Mouse (Mus musculus): ENCODE measurements at regions not wholly inside any gene's neighbourhood (a gene's known extent, or its start where the extent isn't known, plus 50 kb on each side); places are given as distances from the start of the nearest gene placed in this dataset.

- DNase-seq (ENCODE audit: low read depth, low spot score): no peak
Observed at GRCm38 (mm10) chr13:57365096-57365495, 469.3 kb upstream of the Trpc7 start.

GRCm38 (mm10) chr13:57364396-57364795 is 468.6 kb upstream of the Trpc7 start:
- no peak for DNase-seq (ENCODE audit: low read depth, low spot score)

DNA sequence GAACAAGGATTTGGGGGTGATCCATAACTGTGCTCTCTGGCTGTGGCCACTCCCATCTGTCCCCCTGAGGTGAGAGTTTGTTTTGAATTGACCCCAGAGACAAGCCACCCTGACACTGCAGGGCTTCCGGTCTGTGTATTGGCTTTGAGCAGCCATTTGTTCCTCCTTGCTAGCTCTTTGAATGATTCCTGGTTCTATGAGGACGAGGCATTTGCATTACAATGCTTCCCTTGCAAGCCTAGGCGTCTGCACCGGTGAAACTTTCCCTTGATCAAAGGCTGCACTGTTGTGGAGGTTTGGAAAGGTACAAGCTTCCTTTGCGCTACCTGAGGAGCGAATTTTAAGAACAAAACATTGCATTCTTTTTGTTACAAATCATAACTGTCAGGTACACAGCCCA is 466.8 kb upstream of the Trpc7 start:
- no peak for DNase-seq (ENCODE audit: low read depth, low spot score)

- DNase-seq (ENCODE audit: low read depth, low spot score): no peak
Observed at GRCm38 (mm10) chr13:57361286-57361685, 465.5 kb upstream of the Trpc7 start.

- no peak for DNase-seq (ENCODE audit: low read depth, low spot score)
Observed at GRCm38 (mm10) chr13:57354606-57355005, 458.8 kb upstream of the Trpc7 start.

DNA sequence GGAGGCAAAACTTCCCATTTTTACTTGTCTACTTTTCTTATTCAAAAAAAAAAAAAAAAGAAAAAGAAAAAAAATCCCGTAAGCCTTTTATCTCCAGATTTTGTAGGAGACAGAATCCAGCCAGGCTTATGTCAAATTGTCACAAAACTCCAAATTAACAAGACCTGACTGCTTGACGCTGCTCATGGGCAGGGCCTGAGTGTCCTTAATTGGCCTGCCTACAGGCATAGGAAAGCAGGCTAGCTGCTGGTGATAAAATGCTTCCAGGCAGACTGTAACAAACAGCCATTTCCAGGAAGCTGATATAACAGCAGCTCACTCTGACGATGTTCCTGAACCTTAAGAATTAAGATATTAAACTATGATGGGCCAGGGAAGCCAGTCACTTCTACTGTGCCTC is 458.2 kb upstream of the Trpc7 start:
- no peak for DNase-seq (ENCODE audit: low read depth, low spot score)

- DNase-seq (ENCODE audit: low read depth, low spot score): no peak
Observed at GRCm38 (mm10) chr13:57350828-57351227, 455.0 kb upstream of the Trpc7 start.

- no peak for DNase-seq (ENCODE audit: low read depth, low spot score)
Observed at GRCm38 (mm10) chr13:57338676-57339075, 442.9 kb upstream of the Trpc7 start.

DNA sequence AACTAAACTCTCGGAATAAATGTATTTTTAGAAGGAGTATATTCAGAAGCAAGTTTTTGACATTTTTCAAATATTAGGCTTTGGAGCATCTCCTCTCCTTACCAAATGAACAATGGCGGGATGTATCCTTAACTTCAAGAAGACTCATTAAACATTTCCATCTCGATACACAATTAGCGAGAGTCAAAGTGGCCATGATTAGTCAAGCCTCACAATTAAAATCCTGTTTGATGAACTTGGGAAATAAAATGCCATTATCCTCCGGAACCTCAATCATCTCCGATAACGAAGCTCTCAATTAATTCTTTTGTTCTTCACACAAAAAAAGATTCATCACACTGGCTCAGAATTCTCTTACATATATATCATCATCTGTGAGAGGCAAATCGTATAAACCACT is 440.8 kb upstream of the Trpc7 start:
- DNase-seq (ENCODE audit: low read depth, low spot score): no peak

DNA sequence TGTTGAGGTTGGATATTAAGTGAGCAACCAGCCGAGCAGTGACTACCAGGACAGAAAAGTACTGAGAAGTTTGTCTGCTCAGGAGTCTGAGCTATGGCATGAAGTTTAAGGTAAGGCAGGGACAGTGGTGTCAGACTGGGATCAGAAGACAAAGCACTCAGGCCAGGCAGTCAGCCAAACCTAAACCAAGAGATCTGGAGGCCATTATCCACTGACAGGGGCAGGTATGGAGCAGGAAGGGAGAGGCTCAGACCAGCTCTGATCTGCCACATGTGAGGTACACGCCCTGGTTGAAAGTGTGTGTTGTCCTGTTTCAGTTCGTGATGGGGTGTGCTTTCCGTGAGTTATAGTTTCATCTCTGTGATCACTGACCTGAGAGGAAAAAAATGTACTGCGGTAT is 437.2 kb upstream of the Trpc7 start:
- no peak for DNase-seq (ENCODE audit: low read depth, low spot score)

DNA sequence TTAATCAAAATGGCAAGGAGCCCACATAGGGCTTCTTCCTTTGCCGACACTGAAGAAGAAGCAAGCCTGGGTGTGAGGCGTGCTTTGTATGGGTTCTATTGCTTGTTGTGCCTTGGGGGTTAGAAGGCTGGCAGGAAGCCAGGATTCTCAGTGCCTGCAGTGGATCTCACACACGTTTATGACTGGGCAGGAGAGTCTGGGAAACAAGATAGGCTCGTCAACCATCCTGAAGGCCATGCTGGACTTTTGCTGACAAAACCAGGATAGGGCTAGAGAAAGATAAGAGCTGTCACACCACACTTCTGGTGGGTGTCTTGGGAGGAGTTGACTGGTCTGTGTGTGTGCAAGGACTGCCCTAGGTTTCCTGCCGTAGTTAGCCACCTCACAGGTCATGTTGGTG is 436.1 kb upstream of the Trpc7 start:
- DNase-seq (ENCODE audit: low read depth, low spot score): no peak

GRCm38 (mm10) chr13:57325306-57325925 is 429.6 kb upstream of the Trpc7 start:
- DNase-seq (ENCODE audit: low read depth, low spot score): no peak

DNA sequence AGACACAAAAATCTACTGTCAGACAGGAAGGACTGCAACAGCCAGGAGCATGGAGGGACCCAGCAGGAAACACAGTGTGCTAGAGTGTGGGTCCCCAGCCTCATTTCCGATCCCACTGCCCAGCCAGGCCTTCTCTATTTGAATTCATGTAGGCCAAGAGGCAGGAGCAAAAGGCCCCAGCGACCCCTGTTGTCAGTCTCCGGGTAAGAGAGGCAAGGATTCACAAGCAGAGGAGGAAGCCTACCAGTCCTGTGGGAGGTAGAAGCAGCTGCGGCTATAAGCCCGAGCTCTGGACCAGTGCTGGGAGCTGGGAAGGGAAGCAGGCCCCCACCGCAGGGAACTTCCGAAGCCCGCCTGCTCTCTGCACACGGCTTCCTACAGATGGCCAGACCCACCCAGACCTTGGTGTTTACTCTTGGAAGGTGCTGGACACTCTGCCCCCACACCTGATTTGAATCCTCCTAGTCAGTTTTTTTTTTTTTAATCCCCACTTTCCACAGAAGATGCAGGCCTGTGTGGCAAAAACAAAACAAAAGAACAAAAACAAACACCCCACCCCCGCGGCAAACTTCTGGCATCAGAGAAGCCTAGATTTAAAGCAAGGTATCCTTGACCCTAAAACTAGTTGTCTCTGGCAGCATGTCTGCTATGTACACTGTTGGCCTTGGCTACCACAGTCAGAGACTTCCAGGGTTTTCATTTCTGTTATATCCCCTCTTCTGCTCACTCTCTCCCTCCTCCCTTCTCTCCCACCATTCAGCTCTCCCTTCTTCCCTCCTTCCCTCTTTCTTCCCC is 420.6 kb upstream of the Trpc7 start:
- DNase-seq (ENCODE audit: low read depth, low spot score): no peak

GRCm38 (mm10) chr13:57314512-57314911 is 418.7 kb upstream of the Trpc7 start:
- DNase-seq (ENCODE audit: low read depth, low spot score): no peak

DNA sequence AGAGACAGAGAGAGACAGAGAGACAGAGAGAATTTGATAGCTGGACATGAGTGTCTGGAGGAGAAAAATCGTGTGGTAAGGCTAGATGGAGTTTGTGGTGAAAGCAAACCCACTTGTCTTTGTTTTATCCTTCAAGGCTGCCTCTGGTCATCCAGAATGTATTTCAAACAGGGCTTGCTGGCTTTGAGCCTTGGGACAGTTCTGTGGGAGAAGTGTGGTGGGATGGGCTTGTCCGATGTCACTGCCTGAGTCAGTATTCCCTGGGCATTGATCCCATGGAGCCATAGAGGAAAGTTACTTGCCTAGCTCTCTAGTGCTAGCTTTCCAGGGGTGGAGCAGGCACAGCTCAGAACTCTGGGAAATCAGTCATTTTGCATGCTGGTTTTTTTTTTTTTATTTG is 417.9 kb upstream of the Trpc7 start:
- no peak for DNase-seq (ENCODE audit: low read depth, low spot score)

DNA sequence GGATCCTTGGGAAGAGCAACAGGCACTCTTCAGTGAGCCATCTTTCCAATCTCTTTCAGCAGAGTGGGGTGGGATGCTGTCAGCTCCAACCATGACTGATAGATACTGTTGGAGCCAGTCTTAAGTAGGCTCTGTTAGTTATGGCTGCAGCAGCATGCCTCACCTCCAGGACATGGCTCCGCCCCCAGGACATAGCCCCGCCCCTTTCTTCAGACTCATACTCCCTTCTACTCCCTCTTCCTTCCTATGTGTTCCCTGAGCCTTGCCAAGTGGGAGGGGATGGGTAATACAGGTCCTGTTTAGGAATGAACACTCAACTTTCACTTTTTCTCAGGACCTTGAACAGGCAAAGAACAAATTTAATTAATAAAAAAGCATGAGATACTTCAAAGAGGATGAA is 415.4 kb upstream of the Trpc7 start:
- DNase-seq (ENCODE audit: low read depth, low spot score): no peak

DNA sequence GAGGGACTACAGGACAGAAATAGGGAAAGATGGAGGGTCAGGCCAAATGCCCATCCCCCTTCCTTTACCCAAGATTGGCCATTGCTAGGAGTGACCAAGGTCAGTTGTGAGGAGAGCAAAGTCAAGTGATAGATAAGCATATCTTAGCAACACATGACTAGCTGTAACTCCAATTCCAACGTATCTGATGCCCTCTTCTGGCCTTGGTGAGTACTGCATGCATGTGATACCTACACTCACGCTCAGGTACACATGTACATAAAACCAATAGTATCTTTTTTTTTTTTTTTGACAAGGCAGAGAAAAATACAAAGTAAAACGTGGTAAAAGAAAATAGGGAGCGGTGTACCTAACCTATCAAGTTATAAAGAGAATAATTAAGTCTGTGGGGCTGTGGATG is 413.8 kb upstream of the Trpc7 start:
- no peak for DNase-seq (ENCODE audit: low read depth, low spot score)

DNA sequence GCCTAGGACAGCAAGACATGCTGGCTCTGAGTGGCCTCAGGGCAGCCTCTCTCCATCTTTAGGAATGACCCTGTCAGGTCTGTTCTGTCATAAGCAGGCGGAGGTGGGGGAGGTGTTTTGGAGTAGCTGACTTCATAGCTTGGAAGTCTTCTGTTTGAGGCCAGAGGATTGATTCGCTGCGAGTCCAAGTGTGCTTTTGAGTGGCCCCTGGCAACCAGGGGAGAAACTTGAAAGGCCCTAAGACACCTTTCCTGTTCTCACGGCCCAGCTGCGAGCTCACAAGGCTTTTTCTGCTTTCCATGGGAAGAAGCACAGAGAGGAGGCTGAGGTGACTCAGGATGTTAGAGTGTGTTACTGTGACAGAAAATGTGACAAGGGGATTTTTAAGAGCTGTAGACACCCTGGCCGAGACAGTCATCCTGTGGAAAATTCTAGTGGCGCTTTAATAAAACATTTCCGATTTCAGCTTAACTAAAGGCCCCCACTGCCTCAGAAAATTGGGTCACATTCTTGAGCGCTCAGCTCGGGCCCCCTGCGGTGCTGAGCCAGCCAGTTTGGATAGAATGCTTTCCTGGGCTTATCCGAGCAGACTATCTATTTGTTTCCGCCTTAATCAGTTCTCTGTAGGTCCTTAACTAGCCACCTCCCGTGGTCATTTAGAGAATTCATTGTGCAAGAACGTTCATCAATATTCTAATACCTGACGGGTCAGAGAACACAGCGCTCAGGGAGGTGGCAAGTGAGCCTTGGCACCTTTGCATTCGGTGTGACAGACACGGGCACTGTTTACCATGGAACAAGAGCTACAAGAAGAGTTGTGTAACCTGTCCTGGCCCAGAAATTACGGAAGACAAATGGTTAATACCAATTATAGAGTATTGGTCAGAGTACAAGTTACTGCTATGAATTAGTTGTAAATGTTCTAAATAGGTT is 412.4 kb upstream of the Trpc7 start:
- no peak for DNase-seq (ENCODE audit: low read depth, low spot score)

DNA sequence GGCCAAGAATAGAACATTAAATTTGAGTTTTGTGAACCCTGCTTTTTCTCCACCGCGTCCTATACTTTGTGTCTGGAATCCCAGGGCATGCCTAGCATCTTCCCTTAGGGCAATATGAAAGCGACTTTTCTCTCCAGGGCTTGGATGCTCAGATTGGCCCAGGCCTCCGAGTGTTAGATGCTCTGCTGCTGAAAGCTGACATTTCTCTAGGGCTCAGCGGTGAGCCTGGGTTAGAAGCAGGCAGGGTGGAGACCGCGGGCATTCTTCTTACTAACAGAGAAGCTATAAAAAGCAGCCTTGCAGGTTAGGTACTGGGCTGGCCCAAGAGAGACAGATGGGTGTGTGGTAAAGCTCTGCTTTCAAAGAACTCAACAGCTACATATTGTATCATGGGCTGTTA is 409.8 kb upstream of the Trpc7 start:
- DNase-seq (ENCODE audit: low read depth, low spot score): no peak

- no peak for DNase-seq (ENCODE audit: low read depth, low spot score)
Observed at GRCm38 (mm10) chr13:57303805-57304204, 408.0 kb upstream of the Trpc7 start.

DNA sequence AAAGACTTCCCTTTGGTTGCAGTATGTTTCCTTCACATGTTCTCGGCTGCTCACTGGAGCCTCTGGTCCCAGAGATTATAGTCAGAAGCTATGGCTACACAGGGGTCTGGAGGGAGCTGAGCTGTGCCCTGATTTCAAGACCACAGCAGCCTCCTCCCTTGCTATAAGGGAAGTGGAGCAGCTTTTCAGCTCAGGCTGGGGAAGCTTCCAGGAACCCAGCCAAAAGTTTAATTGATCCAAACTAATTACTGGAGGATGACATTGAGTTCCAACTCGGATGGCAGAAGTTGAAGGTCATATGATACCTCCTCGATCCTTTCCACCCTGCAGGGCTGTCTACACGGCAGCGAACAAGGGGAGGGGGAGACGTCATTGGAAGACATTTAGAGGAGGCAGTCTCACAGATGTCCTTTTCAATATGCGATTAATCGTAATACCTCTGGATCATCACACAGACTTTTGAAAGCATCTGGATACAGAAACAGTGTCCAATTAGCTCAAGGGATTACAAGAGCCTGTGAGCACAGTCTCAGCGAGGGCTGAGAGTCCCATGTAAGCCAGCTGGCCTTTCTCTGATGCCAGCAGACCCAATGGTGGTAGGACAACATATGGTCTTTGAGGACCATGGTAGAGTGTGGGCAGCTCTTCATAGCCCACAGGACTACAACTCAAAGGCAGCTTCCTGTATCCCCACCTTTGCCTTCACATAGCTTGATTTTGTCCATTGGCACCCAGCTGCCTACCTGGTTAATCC is 396.1 kb upstream of the Trpc7 start:
- DNase-seq (ENCODE audit: low read depth, low spot score): no peak

DNA sequence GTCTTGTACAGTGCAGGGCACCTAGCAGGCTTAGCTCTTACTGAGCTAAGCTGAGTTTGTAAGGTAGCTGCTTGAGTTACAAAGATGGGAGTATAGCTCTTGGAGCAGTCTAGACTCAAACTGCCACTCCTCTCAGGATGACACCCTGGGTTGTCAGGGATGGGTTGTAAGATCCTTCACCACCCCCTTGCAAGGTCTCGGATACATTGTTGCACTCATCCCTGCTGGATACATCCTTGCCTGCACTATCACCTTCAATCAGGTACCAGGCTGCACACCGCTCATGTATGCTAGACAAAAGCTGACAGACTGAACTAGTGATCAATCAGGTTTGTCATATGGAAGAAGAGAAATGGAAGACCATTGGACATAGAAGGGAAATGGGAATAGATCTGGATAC is 390.4 kb upstream of the Trpc7 start:
- DNase-seq (ENCODE audit: low read depth, low spot score): no peak
